Mouse (Mus musculus) ES-E14 (cell line): ENCODE results near the gene Pygl. TPM values are rescaled to one million over a fixed set of nuclear protein-coding genes. Genes with fewer than 3 reads are reported as not detected.

Experiments
- DNase-seq: peaks from one replicate; pipeline ENCODE4 v3.0.0-alpha.2; 2013; ENCODE audit warnings: low read depth, low spot score
- H3K27ac ChIP-seq: 2 replicates; pipeline ENCODE4 v1.5.1; 2012; ENCODE audit warnings: low read depth, mild to moderate bottlenecking, low read length, moderate library complexity, mixed read lengths; ENCODE audit not compliant: poor library complexity, insufficient read depth, severe bottlenecking
- H3K36me3 ChIP-seq: 2 replicates; pipeline ENCODE4 v1.6.1; 2012; ENCODE audit warnings: mild to moderate bottlenecking, low read length, moderate library complexity, mixed read lengths; ENCODE audit not compliant: control insufficient read depth, poor library complexity, insufficient read depth, severe bottlenecking
- H3K4me1 ChIP-seq, 2 experiments: fragments of 150-350 bp in 1 of 2; sonication (generic) in 1 of 2; 2 replicates each; pipeline ENCODE4 v1.6.1; 2012; ENCODE audit warnings: low read length in 2 of 2, mild to moderate bottlenecking in 1 of 2, mixed read lengths in 1 of 2; ENCODE audit not compliant: control insufficient read depth in 2 of 2, insufficient read depth in 2 of 2, poor library complexity in 1 of 2
- H3K4me3 ChIP-seq, 2 experiments: fragments of 150-350 bp in 1 of 2; sonication (generic) in 1 of 2; 2 replicates each; pipeline ENCODE4 v1.5.1; 2012; ENCODE audit warnings: low read length in 2 of 2, low read depth in 1 of 2, mild to moderate bottlenecking in 1 of 2, mixed read lengths in 1 of 2; ENCODE audit not compliant: insufficient read depth in 1 of 2, poor library complexity in 1 of 2, severe bottlenecking in 1 of 2
- H3K9ac ChIP-seq: 2 replicates; pipeline ENCODE4 v1.6.1; 2012; ENCODE audit warnings: low read depth, mild to moderate bottlenecking, low read length, mixed read lengths; ENCODE audit not compliant: poor library complexity, insufficient read depth, severe bottlenecking
- H3K9me3 ChIP-seq: fragments of 150-350 bp; sonication (generic); 2 replicates; pipeline ENCODE4 v1.6.1; 2012; ENCODE audit warnings: low read depth, mild to moderate bottlenecking, low read length; ENCODE audit not compliant: control insufficient read depth, insufficient read depth
- CHD2 ChIP-seq: IDR thresholded peaks from 2 replicates; pipeline ENCODE4 v1.6.1; 2014; ENCODE audit warnings: mild to moderate bottlenecking, low read depth, low read length, inconsistent platforms
- HCFC1 ChIP-seq: IDR thresholded peaks from 2 replicates; pipeline ENCODE4 v1.6.1; 2012; ENCODE audit warnings: low read length, inconsistent platforms, borderline replicate concordance; ENCODE audit not compliant: insufficient read depth
- MAFK ChIP-seq: IDR thresholded peaks from 2 replicates; pipeline ENCODE4 v1.6.1; 2014; ENCODE audit warnings: mild to moderate bottlenecking, low read depth, low read length, inconsistent platforms; ENCODE audit not compliant: insufficient read depth
- ZC3H11A ChIP-seq: IDR thresholded peaks from 2 replicates; pipeline ENCODE4 v1.6.1; 2012; ENCODE audit warnings: low read depth, mild to moderate bottlenecking, inconsistent platforms, low read length, borderline replicate concordance
- ZNF384 ChIP-seq: IDR thresholded peaks from 2 replicates; pipeline ENCODE4 v1.6.1; 2012; ENCODE audit warnings: low read depth, low read length, inconsistent platforms
- in situ Hi-C, 2 experiments: fragments of 600-800 bp; cut with MboI; formaldehyde crosslinking; loops; one replicate each; pipeline ENCODE4 v1.15.1; 2025; ENCODE audit warnings: low sequenced_read_pairs in 2 of 2, inconsistent platforms in 1 of 2; ENCODE audit not compliant: unreplicated experiment in 2 of 2
- total RNA-seq: library from RNA; depleted of rRNA; stranded (reverse); fragments of 300-350 nt; gene quantifications from 2 replicates; pipeline ENCODE4 v1.2.3, GENCODE M21; 2012

Gene Pygl
- total RNA-seq, 1 experiment, result 1.4 TPM

DNA sequence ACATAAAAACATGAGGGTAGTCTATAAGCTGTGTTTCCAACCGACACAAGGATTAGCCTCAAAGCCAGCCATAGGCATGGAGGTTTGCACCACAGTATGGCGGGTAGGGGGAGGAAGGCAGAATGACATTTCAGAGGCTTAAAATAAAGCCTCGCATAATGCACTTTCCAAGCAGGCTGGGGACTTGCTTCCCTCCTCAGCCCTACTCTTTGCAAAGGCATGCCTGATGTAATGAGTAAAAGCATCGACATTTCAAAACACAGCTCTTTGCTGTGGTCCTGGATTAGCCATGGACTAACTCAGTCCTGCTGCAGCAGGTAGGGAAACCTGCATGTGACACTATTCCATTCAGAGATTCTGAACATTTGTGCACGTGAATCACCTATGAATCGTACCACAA, 38.4 kb upstream of the Pygl start:
- no peaks in the 10 kb centered on the region for H3K9me3 ChIP-seq
- no peaks in the 10 kb centered on the region for H3K4me1 ChIP-seq
- H3K27ac ChIP-seq, result no peak overlapping the region
- no peak for TF ChIP-seq ZNF384
- no peak for TF ChIP-seq ZC3H11A
- no peak for TF ChIP-seq CHD2
- TF ChIP-seq MAFK, result no peak
- TF ChIP-seq HCFC1, result no peak
- no peaks in the 10 kb centered on the region for H3K36me3 ChIP-seq
- no peak for DNase-seq
- in situ Hi-C loops, result no loop called here
- H3K9ac ChIP-seq, result no peak overlapping the region
- H3K4me3 ChIP-seq, result no peak overlapping the region

DNA sequence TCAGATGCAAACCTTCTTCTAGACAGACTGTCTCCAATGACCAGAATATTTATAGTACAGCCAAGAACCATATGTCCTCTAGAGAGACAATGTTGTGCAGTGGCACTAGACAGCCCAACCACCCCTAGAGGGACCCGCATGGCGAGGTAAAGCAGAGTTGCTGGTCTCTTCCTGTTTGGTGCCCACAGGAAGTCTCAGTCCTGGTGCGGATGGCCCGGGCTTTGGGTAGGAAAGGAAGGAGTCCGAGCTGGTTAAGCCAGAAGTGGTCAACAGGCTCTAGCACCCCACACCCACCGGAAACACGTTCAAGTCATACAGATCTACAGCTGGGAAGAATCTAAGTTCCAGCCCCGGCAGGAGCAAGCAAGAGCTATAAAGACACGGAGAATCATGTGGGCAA, 36.0 kb upstream of the Pygl start:
- DNase-seq, result no peak
- Histone ChIP-seq H3K9me3 (no peaks in the 10 kb centered on the region), H3K4me3 (no peak overlapping the region), H3K36me3 (no peaks in the 10 kb centered on the region), H3K27ac (no peak overlapping the region), H3K4me1 (no peaks in the 10 kb centered on the region), H3K9ac (no peak overlapping the region)
- no peak for TF ChIP-seq MAFK
- TF ChIP-seq ZC3H11A, result no peak
- TF ChIP-seq HCFC1, result no peak
- no peak for TF ChIP-seq CHD2
- TF ChIP-seq ZNF384, result no peak
- in situ Hi-C loops, result no loop called here

DNA sequence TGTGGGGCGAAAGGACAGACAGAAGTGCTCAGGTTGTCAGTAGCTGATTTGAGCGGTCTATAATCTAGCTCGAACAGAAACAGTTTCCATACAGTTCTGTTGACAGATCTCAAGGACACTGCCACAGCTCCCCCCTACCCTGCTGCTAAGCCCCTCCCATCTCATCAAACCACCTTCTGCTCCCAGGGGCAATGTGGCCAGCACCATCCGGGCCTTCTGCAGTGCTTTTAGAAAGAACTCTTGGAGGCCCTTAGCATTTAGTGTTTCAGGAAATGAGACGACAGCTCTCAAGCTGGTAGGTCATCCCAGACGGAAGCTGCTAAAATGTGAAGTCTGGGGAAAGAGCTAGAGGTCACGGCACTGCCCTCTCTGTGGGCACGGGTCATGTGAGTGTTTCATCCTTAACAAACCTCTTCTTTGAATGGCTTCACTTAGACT, 35.2 kb upstream of the Pygl start:
- TF ChIP-seq HCFC1 (no peak), CHD2 (no peak), MAFK (no peak), ZNF384 (no peak), ZC3H11A (no peak)
- no peaks in the 10 kb centered on the region for H3K36me3 ChIP-seq
- H3K27ac ChIP-seq, result no peak overlapping the region
- no peak overlapping the region for H3K4me3 ChIP-seq
- H3K9me3 ChIP-seq, result no peaks in the 10 kb centered on the region
- no peak for DNase-seq
- H3K4me1 ChIP-seq, result no peaks in the 10 kb centered on the region
- in situ Hi-C loops, result no loop called here
- no peak overlapping the region for H3K9ac ChIP-seq

DNA sequence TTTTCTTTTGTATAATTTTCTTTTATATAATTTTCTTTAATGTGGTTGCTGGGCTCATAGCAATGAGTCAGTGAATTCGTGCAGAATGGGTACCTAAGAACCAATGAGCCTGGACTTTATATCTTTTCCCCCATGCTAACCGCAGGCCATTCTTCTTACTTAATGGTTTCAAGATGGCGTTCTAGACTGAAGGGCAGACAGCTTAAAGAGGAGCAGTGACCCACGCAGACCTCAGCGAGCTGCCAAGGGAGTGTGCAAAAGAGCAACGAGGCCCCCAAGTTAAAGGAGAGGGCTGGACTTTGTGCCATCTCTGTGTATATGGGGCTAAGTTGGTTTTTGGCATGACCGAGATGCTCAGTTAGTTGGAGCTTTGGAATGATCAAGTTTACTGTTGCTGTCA, 32.4 kb upstream of the Pygl start:
- no peak for DNase-seq
- Histone ChIP-seq H3K36me3 (no peaks in the 10 kb centered on the region), H3K9me3 (no peaks in the 10 kb centered on the region), H3K9ac (no peak overlapping the region), H3K4me1 (no peaks in the 10 kb centered on the region), H3K4me3 (no peak overlapping the region), H3K27ac (no peak overlapping the region)
- in situ Hi-C loops, result no loop called here
- TF ChIP-seq ZC3H11A, result no peak
- no peak for TF ChIP-seq CHD2
- no peak for TF ChIP-seq HCFC1
- TF ChIP-seq ZNF384, result no peak
- TF ChIP-seq MAFK, result no peak

DNA sequence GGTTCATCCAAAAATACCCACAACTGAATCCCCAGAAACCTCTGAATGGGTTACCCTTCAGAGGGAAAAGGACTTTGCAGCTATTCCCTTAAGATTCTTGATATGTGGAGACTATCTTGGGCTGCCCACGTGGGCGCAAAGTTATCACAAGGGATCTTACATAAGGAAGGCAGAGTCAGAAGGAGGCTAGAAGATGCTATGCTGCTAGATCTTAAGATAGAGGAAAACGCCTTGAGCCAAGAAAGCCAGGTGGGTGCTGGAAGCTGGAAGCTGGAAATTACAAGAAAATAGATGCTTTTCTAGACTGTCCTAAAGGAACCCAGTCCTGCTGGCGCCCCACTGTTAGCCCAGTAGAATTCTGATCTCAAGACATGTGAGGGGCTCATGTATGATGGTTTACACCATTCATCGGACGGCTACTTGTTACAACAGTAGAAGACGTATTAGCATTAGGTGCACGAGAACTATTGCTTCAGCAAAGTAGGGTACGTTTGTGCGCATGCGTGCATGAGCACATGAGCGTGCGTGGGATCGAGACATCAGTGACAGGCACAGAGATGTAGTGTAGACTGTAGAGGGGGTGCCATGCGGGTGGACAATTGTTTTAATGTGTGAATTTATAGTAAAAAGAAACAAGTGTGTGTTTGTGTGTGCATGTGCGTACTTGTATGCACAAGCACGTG, 31.1 kb upstream of the Pygl start:
- no peak for DNase-seq
- no peaks in the 10 kb centered on the region for H3K36me3 ChIP-seq
- TF ChIP-seq ZNF384 (no peak), CHD2 (no peak), MAFK (no peak), HCFC1 (no peak), ZC3H11A (no peak)
- no peaks in the 10 kb centered on the region for H3K4me1 ChIP-seq
- no peak overlapping the region for H3K4me3 ChIP-seq
- no peak overlapping the region for H3K9ac ChIP-seq
- in situ Hi-C loops, result no loop called here
- no peak overlapping the region for H3K27ac ChIP-seq
- no peaks in the 10 kb centered on the region for H3K9me3 ChIP-seq
